Mouse (Mus musculus) thymus, adult 2 months (tissue): ENCODE measurements at regions not wholly inside any gene's neighbourhood (a gene's known extent, or its start where the extent isn't known, plus 50 kb on each side); places are given as distances from the start of the nearest gene placed in this dataset.

Experiments used
- DNase-seq: peaks from one replicate; pipeline ENCODE4 v3.0.0; 2021
- H3K27ac ChIP-seq: fragments of 200-500 bp; 2 replicates; pipeline ENCODE4 v1.5.1; 2012; ENCODE audit warnings: low read length, control low read depth; ENCODE audit not compliant: control insufficient read depth, insufficient read depth
- H3K27me3 ChIP-seq: fragments of 200-500 bp; 2 replicates; pipeline ENCODE4 v1.6.1; 2012; ENCODE audit warnings: mild to moderate bottlenecking, low read length, moderate library complexity, mixed read lengths; ENCODE audit not compliant: control insufficient read depth, insufficient read depth
- H3K36me3 ChIP-seq: fragments of 200-500 bp; 2 replicates; pipeline ENCODE4 v1.6.1; 2012; ENCODE audit warnings: mild to moderate bottlenecking, low read length, moderate library complexity; ENCODE audit not compliant: control insufficient read depth, insufficient read depth
- H3K4me1 ChIP-seq: fragments of 200-500 bp; replicated peaks from 2 replicates; pipeline ENCODE4 v1.6.1; 2012; ENCODE audit warnings: low read length; ENCODE audit not compliant: control insufficient read depth, insufficient read depth
- H3K4me3 ChIP-seq: fragments of 200-500 bp; 2 replicates; pipeline ENCODE4 v1.5.1; 2012; ENCODE audit warnings: mild to moderate bottlenecking, low read length, control low read depth, moderate library complexity; ENCODE audit not compliant: control insufficient read depth, insufficient read depth
- CTCF ChIP-seq: fragments of 200-500 bp; IDR thresholded peaks from 2 replicates; pipeline ENCODE4 v1.5.1; 2012; ENCODE audit warnings: mild to moderate bottlenecking, control low read depth, low read length, moderate library complexity, borderline replicate concordance; ENCODE audit not compliant: control insufficient read depth, poor library complexity, insufficient read depth; ENCODE audit errors: extremely low read depth
- POLR2A ChIP-seq: fragments of 200-500 bp; IDR thresholded peaks from 2 replicates; pipeline ENCODE4 v1.6.1; 2012; ENCODE audit warnings: mild to moderate bottlenecking, low read length, control low read depth, moderate library complexity; ENCODE audit not compliant: control insufficient read depth, poor library complexity, insufficient read depth; ENCODE audit errors: extremely low read depth
- WGBS: fragments of 180-500 bp; shearing (Covaris S2); methylation state at CpG from one replicate; pipeline ENCODE4 v1.1.7; 2018; 5-methylcytosine and 5-hydroxymethylcytosine counted together

DNA sequence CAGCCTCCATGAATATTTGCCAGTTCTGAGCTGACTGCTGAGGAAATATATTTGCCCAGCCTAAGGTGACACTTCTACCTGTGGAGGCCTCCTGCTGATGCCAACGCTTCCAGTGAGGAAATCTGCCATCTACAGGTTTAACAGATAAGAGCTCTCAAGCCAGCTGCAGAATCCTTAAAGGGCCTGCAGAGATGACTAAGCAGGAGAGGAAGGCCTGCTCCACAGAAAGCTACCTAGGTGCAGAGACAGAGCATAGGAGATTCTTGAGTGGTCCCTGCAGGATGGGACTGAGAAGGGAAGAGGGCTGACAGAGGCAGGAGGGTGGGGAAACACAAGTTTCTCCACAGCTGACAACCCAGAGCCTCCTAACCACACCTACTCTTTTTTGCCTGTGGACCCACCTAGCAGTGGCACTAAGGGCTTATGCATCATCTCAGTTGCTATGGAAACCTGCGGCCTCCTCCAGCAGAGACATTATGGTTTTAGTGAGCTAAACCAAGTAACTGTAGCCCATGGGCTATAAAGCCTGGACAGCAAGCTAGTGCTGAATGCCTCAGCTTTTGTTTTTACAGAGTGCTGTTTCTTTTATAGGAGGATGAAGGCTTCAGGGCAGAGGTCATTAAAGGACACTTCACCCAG is 82.6 kb upstream of the Dscam start:
- 69% methylated on average over 2 of the region's 2 CpGs for WGBS
- no peak for DNase-seq
- H3K36me3 ChIP-seq: no peaks in the 10 kb centered on the region

DNA sequence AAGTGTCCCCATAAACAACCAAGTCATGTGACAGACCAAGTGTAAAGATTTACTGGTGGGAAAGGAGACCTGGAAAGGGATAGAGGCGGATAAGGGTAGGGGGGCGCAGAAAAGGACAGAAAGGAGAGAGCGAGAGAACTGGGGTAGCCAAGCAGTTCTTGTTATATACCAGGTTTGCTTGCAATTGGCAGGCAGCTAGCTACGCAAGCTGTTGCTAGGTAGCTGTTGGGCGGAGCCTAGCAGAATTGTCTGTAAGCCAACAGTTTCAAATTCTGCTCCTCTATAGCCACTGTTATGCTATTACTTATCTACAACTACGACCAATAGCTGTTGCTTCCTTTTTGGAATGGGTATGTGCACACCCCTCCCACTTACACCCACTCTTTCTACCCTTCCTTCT is 88.3 kb upstream of the Dscam start:
- Histone ChIP-seq H3K4me3 (no peak overlapping the region), H3K27me3 (no peaks in the 10 kb centered on the region), H3K27ac (no peak overlapping the region), H3K36me3 (no peaks in the 10 kb centered on the region), H3K4me1 (no peaks in the 10 kb centered on the region)
- DNase-seq: no peak
- WGBS: 92% methylated on average over 6 of the region's 6 CpGs
- no peak for TF ChIP-seq POLR2A
- no peak for TF ChIP-seq CTCF

More for the DNA sequence above, 82.6 kb upstream of the Dscam start:
- Histone ChIP-seq H3K4me1 (no peaks in the 10 kb centered on the region), H3K4me3 (no peak overlapping the region), H3K27me3 (no peaks in the 10 kb centered on the region), H3K27ac (no peak overlapping the region)
- TF ChIP-seq CTCF: no peak
- no peak for TF ChIP-seq POLR2A

DNA sequence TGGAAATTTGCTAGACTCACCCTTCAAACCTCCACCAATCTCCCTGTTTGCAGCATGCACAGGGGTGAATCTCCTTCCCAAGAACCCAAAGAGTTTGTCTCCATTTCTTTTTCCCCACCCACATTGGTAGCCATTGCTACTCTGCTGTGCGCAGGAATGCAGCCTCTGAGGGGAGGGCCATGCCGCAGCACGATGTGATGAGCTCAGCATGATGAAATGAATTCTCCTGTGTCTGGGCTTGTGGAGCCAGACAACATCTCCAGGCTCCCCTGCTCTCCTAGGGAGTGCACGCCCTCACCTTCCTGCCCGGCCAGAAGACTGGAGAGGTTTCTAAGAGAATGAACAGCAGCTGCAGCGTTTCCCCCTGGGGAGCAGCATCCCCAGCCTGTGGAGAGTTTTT is 92.9 kb upstream of the Dscam start:
- 74% methylated on average over 6 of the region's 6 CpGs for WGBS

DNA sequence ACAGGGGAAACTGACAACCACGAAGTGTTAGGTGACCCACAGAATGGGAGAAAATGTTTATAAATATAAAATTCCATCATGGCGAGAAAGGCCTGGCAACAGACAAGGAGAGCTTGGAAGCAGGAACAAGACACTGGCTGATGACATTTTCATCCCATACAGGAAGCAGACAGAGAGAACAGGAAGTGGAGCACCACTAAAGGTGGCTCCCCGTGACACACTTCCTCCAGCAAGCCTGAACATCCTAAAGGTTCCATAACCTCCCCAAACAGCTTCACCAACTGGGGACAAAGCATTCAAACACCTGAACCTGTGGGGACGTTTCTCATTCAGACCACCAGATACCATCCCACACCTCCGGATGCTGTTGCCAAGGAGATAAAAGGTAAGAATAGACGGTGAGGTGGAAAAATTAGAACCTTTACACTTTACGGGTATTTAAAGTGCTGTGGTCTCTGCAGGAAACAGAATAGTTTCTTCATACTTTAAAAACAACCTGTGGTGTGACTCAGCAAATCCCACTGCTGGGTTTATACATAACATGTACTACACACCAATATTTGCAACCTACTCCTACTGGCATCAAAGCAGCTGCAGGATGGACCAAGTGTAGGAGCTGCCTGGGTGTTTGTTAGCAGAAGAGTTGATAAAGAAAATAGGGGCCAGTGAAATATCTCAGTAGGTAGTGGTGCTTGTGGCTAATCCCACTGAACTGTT is 86.0 kb upstream of the Bace2 start:
- 46% methylated on average over 7 of the region's 7 CpGs for WGBS
- H3K27ac ChIP-seq: no peak overlapping the region
- no peak for DNase-seq
- H3K4me3 ChIP-seq: no peak overlapping the region
- no peak for TF ChIP-seq CTCF
- TF ChIP-seq POLR2A: no peak
- H3K36me3 ChIP-seq: no peaks in the 10 kb centered on the region
- no peaks in the 10 kb centered on the region for H3K27me3 ChIP-seq
- peaks cover 2% of the 10 kb centered on the region for H3K4me1 ChIP-seq

More for the DNA sequence above, 92.9 kb upstream of the Dscam start:
- Histone ChIP-seq H3K4me3 (no peak overlapping the region), H3K27me3 (no peaks in the 10 kb centered on the region), H3K27ac (no peak overlapping the region), H3K36me3 (no peaks in the 10 kb centered on the region), H3K4me1 (no peaks in the 10 kb centered on the region)
- TF ChIP-seq CTCF (no peak), POLR2A (no peak)
- no peak for DNase-seq

DNA sequence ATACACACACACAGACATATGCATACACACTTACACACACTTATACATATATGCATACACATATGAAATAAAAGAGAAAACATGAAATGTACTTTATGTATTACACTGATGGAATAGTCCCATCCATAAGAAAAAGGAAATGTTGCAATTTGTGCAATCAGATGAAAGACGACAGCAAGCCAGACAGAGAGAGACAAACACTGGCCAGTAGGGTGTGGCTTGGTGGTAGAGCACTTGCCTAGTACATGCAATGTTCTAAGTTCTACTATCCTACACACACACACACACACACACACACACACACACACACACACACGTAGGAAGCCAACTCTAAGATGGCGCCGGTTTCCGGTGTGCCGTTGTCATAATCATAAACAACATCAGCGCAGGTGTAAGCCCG is 85.3 kb upstream of the Bace2 start:
- no peaks in the 10 kb centered on the region for H3K36me3 ChIP-seq
- 84% methylated on average over 8 of the region's 8 CpGs for WGBS
- H3K27me3 ChIP-seq: no peaks in the 10 kb centered on the region
- H3K4me1 ChIP-seq: peaks cover 2% of the 10 kb centered on the region
- no peak for TF ChIP-seq POLR2A
- TF ChIP-seq CTCF: no peak
- H3K4me3 ChIP-seq: no peak overlapping the region
- no peak for DNase-seq
- H3K27ac ChIP-seq: no peak overlapping the region

DNA sequence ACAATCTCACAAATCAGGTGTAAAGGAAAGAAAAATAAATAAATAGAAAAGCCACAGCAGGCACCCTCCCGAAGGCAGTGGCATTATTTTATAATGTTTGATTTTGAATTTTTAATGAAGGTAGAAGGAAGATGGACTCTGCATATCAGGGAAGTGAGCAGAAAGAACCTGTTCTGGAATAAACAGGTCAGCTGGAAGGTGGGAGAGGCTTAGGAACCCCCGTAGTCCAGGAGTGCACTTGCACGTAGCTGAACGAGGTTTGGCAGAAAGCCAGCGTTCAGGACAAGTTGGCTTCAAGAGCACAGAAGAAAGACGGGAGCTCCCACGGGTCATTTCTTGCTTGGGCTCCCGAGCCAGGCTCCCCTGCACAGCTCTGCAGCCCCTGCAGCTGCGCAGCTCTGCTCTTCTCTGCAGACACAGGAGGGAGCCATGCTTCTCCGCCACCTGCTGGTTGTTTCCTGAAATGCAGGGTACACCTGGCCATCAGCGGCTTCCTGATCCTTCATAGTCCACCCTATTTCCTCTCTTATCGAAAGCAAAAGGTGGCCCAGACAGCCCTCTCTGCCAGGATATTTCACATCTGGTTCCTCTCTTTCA is 84.4 kb upstream of the Bace2 start:
- peak; percentile 81 for DNase-seq
- Histone ChIP-seq H3K4me1 (peaks cover 2% of the 10 kb centered on the region), H3K27ac (no peak overlapping the region), H3K4me3 (no peak overlapping the region), H3K36me3 (no peaks in the 10 kb centered on the region), H3K27me3 (no peaks in the 10 kb centered on the region)
- no peak for TF ChIP-seq POLR2A
- peak; percentile 86 for TF ChIP-seq CTCF
- WGBS: 3% methylated on average over 12 of the region's 12 CpGs
